Mouse (Mus musculus) splenic B cell, adult 2 months (primary cell): ENCODE measurements around the gene Celf2.

Source experiments
- DNase-seq: peaks from one replicate; pipeline ENCODE4 v3.0.0-alpha.2; 2011; ENCODE audit warnings: low read depth, low spot score
- H3K27me3 ChIP-seq: 2 replicates; pipeline ENCODE4 v1.6.1; 2012; ENCODE audit warnings: mild to moderate bottlenecking, low read length, moderate library complexity, mixed read lengths; ENCODE audit not compliant: control insufficient read depth, poor library complexity, insufficient read depth, severe bottlenecking
- H3K36me3 ChIP-seq: 2 replicates; pipeline ENCODE4 v1.6.1; 2012; ENCODE audit warnings: mild to moderate bottlenecking, low read length, moderate library complexity, mixed read lengths; ENCODE audit not compliant: control insufficient read depth, poor library complexity, insufficient read depth, severe bottlenecking

Celf2 gene

GRCm38 (mm10) chr2:6904411-6904810, 605.0 kb downstream of the Celf2 start:
- DNase-seq: no peak
- no peaks in the 10 kb centered on the region for H3K27me3 ChIP-seq
- H3K36me3 ChIP-seq: no peaks in the 10 kb centered on the region

DNA sequence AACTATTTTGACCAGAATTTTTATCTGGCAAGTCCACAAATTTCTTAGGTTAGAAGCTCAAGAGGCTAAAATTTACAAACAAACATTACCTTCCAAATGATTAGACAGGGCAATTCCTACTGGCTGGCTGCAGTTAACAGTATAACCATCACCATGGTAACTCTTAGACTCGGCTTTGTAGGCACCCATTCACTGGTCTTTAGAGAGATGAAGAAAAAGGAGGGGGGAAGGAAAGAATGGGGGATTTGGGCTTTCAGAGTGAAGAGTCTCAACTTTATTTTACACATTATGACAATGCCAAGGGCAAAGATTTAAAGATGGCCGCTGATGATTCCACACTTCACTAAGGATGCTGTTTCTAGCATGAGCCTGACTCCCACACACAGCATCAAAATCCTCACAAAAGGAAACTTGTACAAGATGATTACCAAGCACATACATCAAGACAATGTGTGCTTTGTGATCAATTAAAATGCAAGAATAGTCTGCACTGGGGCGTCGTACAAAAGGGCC, 606.1 kb downstream of the Celf2 start:
- H3K36me3 ChIP-seq: no peaks in the 10 kb centered on the region
- no peak for DNase-seq
- H3K27me3 ChIP-seq: no peaks in the 10 kb centered on the region

- Histone ChIP-seq H3K27me3 (peaks cover 2% of the 10 kb centered on the region; the same call in 1 of the 2 replicates), H3K36me3 (no peaks in the 10 kb centered on the region)
- DNase-seq: no peak
These were observed 612.5 kb downstream of the Celf2 start for GRCm38 (mm10) chr2:6896896-6897295.

DNA sequence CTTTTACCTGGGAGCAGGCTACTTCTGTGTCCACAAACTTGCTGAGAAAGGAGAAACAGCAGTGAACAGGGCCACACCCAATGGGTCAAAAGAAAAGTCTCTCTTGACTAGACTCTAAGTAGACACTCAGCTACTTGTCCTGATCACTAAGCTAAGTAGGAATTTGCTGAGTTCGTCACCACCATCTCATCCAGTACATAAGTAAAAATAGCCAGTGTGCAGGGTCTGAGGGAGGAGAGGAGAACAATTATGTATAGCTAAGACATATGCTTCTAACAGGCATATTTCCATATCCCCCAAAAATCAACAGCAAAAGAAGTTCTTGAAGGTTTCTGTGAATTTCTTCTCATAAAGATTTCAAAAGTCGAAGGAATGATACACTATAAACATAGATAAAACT, 615.8 kb downstream of the Celf2 start:
- DNase-seq: no peak
- H3K36me3 ChIP-seq: no peaks in the 10 kb centered on the region
- peaks cover 2% of the 10 kb centered on the region; the same call in 1 of the 2 replicates for H3K27me3 ChIP-seq

DNA sequence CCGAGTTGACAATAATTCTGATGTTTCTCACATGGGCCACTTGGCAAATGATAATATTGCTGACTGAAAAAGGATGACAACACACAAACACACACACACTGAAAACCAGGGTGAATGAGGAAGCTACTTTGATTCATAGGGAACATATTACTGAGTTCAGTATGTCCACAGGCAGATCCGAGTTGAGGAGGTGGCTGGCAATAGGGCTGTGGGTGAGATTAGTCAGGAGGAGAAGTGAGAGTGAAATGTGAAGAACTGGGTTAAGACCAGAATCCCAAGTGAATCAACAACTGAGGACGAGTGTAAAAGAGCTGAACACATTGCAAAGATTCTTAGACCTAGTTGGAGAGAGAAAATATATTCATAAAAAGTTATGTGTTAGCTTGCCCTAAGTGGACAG, 616.3 kb downstream of the Celf2 start:
- no peak for DNase-seq
- Histone ChIP-seq H3K27me3 (peaks cover 2% of the 10 kb centered on the region; the same call in 1 of the 2 replicates), H3K36me3 (no peaks in the 10 kb centered on the region)

GRCm38 (mm10) chr2:6884796-6885711, 624.3 kb downstream of the Celf2 start:
- Histone ChIP-seq H3K27me3 (no peaks in the 10 kb centered on the region), H3K36me3 (no peaks in the 10 kb centered on the region)
- DNase-seq: no peak

DNA sequence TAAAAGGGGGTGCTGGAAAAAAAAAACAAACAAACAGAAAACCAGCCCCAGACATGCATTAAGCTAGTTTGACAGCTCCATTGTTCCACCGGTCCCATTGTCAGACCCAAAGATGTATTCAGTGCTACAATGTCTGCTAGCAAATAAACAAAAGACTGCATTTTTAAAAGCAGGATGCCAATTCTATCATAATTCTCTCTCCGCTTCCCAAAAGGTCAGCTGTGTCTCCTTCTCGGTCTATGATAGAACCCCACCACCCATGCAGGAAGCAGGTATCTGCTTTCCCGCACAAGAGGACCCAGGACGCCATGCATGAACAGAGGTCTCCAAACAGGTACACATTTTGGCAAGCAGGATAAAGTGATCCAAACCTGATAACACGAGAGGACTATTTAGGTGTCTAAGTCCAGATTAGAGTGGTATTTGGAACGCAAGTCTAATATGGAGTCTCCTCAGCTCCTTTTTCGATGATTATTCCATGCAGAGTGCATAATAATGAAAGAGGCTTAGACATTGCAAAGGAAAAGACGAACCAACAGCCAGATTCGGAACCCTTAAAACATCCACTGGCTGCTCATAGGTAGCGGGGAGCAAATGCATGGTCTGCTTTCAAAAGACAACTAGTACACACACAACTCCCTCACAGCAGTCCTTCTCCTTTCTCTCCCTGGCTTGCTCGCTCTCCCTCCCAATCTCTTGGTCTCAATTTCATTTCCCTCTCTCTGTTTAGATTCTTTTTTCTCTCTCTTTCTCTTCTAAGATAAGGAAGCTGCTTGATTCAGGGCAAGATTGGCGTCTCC, 625.2 kb downstream of the Celf2 start:
- DNase-seq: no peak
- Histone ChIP-seq H3K27me3 (no peaks in the 10 kb centered on the region), H3K36me3 (no peaks in the 10 kb centered on the region)

GRCm38 (mm10) chr2:6882236-6882885, 627.0 kb downstream of the Celf2 start:
- no peaks in the 10 kb centered on the region for H3K27me3 ChIP-seq
- no peak for DNase-seq
- no peaks in the 10 kb centered on the region for H3K36me3 ChIP-seq

- no peaks in the 10 kb centered on the region for H3K36me3 ChIP-seq
- no peaks in the 10 kb centered on the region for H3K27me3 ChIP-seq
- no peak for DNase-seq
These were observed 628.3 kb downstream of the Celf2 start for GRCm38 (mm10) chr2:6880941-6881575.

DNA sequence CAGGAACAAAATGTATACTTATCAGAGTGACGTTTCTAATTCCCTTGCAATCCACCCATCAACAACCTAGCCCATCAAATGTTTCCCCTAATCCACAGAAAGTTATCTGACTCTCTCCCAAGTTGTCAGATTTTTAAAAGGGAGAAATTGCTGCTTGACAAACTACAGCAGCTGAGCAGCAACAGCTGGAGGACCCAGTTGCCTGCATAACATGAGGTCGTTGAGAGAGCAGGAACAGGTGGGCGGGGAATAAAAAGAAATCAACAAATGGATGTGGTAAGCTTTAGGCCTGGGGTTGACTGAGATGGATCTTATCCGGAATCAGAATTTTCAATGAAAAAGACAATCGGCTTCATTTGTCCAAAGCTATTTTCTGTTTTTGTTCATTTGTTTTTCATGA, 632.3 kb downstream of the Celf2 start:
- DNase-seq: no peak
- Histone ChIP-seq H3K27me3 (no peaks in the 10 kb centered on the region; the same call in 1 of the 2 replicates), H3K36me3 (no peaks in the 10 kb centered on the region)

- no peak for DNase-seq
- Histone ChIP-seq H3K27me3 (no peaks in the 10 kb centered on the region; the same call in 1 of the 2 replicates), H3K36me3 (no peaks in the 10 kb centered on the region)
These were observed 632.8 kb downstream of the Celf2 start for GRCm38 (mm10) chr2:6876547-6876946.

DNA sequence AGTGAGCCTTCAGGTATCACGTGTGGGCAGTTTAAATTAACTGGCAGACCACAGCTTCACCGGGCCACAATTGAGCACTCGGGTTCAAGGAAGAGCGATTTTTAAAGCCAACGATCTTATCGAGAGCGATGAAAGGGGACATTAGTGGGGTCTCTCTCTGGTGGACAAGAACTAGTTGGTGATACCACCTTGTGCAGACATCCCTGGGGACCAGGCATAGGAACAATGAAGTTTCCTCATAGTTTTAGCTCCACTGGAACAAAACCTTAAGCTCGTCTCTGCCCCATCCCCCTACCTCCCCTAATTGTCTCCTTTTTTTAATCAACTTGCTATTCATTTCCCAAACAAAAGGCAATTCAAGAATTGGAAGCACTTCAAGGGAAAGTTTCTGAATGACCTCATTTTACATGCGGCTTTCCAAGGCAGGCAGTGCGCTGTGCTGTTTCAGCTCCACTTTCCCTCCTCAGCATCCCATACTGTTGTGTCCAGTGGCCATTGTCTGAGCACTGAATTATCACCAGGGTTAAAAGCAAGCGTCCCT, 634.2 kb downstream of the Celf2 start:
- DNase-seq: no peak

DNA sequence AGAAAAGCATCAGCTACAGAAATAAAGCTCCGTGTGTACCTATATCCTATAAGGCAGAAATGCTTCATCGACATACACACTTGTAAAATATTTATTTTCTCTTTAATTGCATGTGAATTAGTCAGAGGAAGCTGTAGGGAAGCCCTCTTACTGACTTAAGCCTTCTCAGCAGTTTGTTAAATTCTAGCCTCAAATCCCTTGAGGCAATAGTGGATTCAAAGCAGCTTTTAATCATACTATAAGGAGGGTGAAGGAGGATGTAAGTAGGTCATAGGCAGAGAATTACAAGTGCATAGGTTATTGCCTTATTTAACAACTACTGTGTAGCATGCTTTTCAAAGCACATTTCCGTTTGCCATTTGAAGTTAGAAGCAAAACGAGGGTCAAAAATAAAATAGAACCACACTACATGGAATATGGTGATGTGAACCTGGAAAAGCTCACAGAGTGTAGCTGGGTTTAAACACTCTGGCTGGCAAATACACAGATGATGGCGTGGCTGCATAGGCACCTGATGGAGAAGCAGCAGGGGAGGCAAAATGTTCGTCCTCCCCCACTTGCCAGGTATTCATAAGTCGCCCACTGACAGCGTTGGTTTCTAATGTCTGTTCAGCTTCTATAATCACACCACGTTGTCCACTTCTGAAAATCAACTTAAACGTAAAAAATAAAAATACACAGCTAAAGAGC, 635.0 kb downstream of the Celf2 start:
- Histone ChIP-seq H3K27me3 (no peaks in the 10 kb centered on the region; the same call in 1 of the 2 replicates), H3K36me3 (no peaks in the 10 kb centered on the region)
- no peak for DNase-seq

More for the DNA sequence above, 634.2 kb downstream of the Celf2 start:
- Histone ChIP-seq H3K27me3 (no peaks in the 10 kb centered on the region; the same call in 1 of the 2 replicates), H3K36me3 (no peaks in the 10 kb centered on the region)
